Mouse (Mus musculus) T-cell, adult 2 months (primary cell): ENCODE measurements around the gene Gm20517.

Source experiments
- DNase-seq: peaks from one replicate; pipeline ENCODE4 v3.0.0; 2022; ENCODE audit warnings: low spot score

Gene Gm20517

GRCm38 (mm10) chr17:47710036-47710435, 98.6 kb downstream of the Gm20517 start:
- DNase-seq, result no peak

GRCm38 (mm10) chr17:47711883-47712282, 100.5 kb downstream of the Gm20517 start:
- DNase-seq, result no peak

- no peak for DNase-seq
Measured at GRCm38 (mm10) chr17:47712889-47713571, 101.6 kb downstream of the Gm20517 start.

- DNase-seq, result no peak
Measured at GRCm38 (mm10) chr17:47715037-47715436, 103.6 kb downstream of the Gm20517 start.

GRCm38 (mm10) chr17:47721183-47721582, 109.8 kb downstream of the Gm20517 start:
- no peak for DNase-seq

- DNase-seq, result no peak
Measured at GRCm38 (mm10) chr17:47726566-47726965, 115.2 kb downstream of the Gm20517 start, which contains the start of gene Pgc. Gene Pgc (plus strand): TSS chr17:47726842.

- no peak for DNase-seq
Measured at GRCm38 (mm10) chr17:47730633-47731575, 119.5 kb downstream of the Gm20517 start.
